Mouse (Mus musculus) G1E (cell line): Measurements from ENCODE around the gene Fdxacb1. TPM values are rescaled to one million over a fixed set of nuclear protein-coding genes. Genes with fewer than 3 reads are reported as not detected.

Experiments
- ATAC-seq: 2 replicates; pipeline ENCODE4 v1.8.0; 2016; ENCODE audit warnings: mild to moderate bottlenecking; ENCODE audit not compliant: insufficient number of reproducible peaks, poor library complexity, low FRiP score, severe bottlenecking; ENCODE audit errors: extremely low read depth
- DNase-seq: peaks from one replicate; pipeline ENCODE4 v3.0.0; 2012; ENCODE audit warnings: low spot score
- H3K27me3 ChIP-seq: 2 replicates; pipeline ENCODE4 v1.6.1; 2012; ENCODE audit warnings: mild to moderate bottlenecking, low read length, inconsistent platforms; ENCODE audit not compliant: insufficient read depth
- H3K36me3 ChIP-seq: replicated peaks from 2 replicates; pipeline ENCODE3; 2012; ENCODE audit warnings: mild to moderate bottlenecking, inconsistent platforms
- H3K4me1 ChIP-seq: 2 replicates; pipeline ENCODE4 v1.6.1; 2012; ENCODE audit warnings: low read depth, low read length, inconsistent platforms, mixed read lengths; ENCODE audit not compliant: insufficient read depth
- H3K4me3 ChIP-seq: 2 replicates; pipeline ENCODE4 v1.5.1; 2012; ENCODE audit warnings: low read depth, mild to moderate bottlenecking, inconsistent platforms, low read length, moderate library complexity, mixed read lengths
- H3K9me3 ChIP-seq: replicated peaks from 2 replicates; pipeline ENCODE4 v1.6.1; 2012; ENCODE audit warnings: inconsistent platforms
- CTCF ChIP-seq: IDR thresholded peaks from 2 replicates; pipeline ENCODE4 v1.5.1; 2012; ENCODE audit warnings: low read depth, low read length, inconsistent platforms, mixed read lengths
- GATA1 ChIP-seq: IDR thresholded peaks from 2 replicates; pipeline ENCODE4 v1.6.1; 2012; ENCODE audit warnings: borderline replicate concordance, low read length, inconsistent platforms, mixed read lengths
- GATA2 ChIP-seq: IDR thresholded peaks from 2 replicates; pipeline ENCODE4 v1.6.1; 2012; ENCODE audit warnings: low read depth, low read length, inconsistent platforms, borderline replicate concordance
- POLR2AphosphoS5 ChIP-seq: IDR thresholded peaks from 2 replicates; pipeline ENCODE4 v1.6.1; 2012; ENCODE audit warnings: low read depth, low read length, inconsistent platforms; ENCODE audit not compliant: insufficient replicate concordance
- TAL1 ChIP-seq: conservative IDR thresholded peaks from 2 replicates; pipeline ENCODE4 v1.6.1; 2012; ENCODE audit warnings: low read depth, low read length, inconsistent platforms, mixed read lengths
- polyA plus RNA-seq: library from polyadenylated mRNA; stranded (reverse); fragments of >175 nt; gene quantifications from 2 replicates; pipeline ENCODE4 v1.2.3, GENCODE M21; 2012
- total RNA-seq, 2 experiments: library from RNA; stranded (forward) in 1 of 2; stranded (reverse) in 1 of 2; fragments of 200-1000 nt in 1 of 2; fragments of >200 nt in 1 of 2; fragmentation: Nextera tagmentation in 1 of 2; gene quantifications; 2 replicates each; pipeline ENCODE4 v1.2.3; 2014 to 2017

Gene Fdxacb1
- total and polyA plus RNA-seq, 3 experiments: 1.7 to 13.3 (median 9.2) TPM

GRCm38 (mm10) chr9:50761520-50762243 lies 6.4 kb upstream of the Fdxacb1 start:
- no peak overlapping the region for H3K4me3 ChIP-seq
- H3K27me3 ChIP-seq: no peaks in the 10 kb centered on the region; the same call in 1 of the 2 replicates
- TF ChIP-seq TAL1 (no peak), CTCF (no peak), GATA2 (no peak), GATA1 (no peak), POLR2AphosphoS5 (no peak)
- DNase-seq: no peak
- H3K4me1 ChIP-seq: peaks cover 2% of the 10 kb centered on the region; the same call in 1 of the 2 replicates
- no peak for ATAC-seq
- no peaks in the 10 kb centered on the region for H3K9me3 ChIP-seq
- peaks cover 14% of the 10 kb centered on the region for H3K36me3 ChIP-seq

GRCm38 (mm10) chr9:50763331-50763730 lies 4.7 kb upstream of the Fdxacb1 start:
- Histone ChIP-seq H3K4me1 (peaks cover 9% of the 10 kb centered on the region), H3K9me3 (no peaks in the 10 kb centered on the region), H3K36me3 (peaks cover 14% of the 10 kb centered on the region), H3K27me3 (no peaks in the 10 kb centered on the region; the same call in 1 of the 2 replicates), H3K4me3 (no peak overlapping the region)
- DNase-seq (no peak), ATAC-seq (no peak)
- no peak for TF ChIP-seq CTCF
- TF ChIP-seq GATA2: no peak
- TF ChIP-seq TAL1: no peak
- TF ChIP-seq GATA1: no peak
- no peak for TF ChIP-seq POLR2AphosphoS5

DNA sequence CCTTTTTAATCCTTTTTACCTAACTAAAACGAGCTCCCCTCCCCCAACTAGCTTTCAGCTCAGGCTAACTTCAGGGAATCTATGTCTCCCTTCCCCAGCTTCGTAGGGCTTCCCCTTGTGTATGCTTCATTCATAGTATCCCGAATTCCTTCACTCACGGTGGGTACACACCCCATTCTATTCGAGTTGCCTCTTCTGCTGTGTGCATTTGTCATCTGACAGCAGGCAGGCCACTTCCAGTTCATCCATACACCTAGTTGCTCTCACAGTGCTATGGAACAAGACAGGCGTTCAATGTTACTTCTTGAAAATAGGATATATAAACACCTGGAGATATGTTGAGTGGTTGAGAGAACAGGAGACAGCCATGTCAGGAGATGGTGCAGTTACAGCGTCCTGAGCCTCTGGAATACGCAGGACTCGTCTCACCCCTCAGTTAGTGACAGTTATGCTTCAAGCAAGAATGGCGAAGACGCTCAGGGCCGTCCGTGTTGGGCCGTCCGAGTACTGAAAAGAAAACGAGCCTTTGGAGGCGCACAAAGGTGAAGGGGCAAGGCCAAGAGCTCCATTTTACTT lies 417 bp upstream of the Fdxacb1 start:
- Histone ChIP-seq H3K9me3 (no peaks in the 10 kb centered on the region), H3K4me1 (peaks cover 35% of the 10 kb centered on the region), H3K4me3 (peak overlapping the region; percentile 74), H3K27me3 (no peaks in the 10 kb centered on the region), H3K36me3 (peaks cover 42% of the 10 kb centered on the region)
- DNase-seq (no peak), ATAC-seq (no peak)
- no peak for TF ChIP-seq GATA2
- TF ChIP-seq GATA1: no peak
- TF ChIP-seq CTCF: no peak
- TF ChIP-seq TAL1: no peak
- TF ChIP-seq POLR2AphosphoS5: 0 out of 2 replicates have a peak, but pooled peaks have one; percentile 26

GRCm38 (mm10) chr9:50770011-50770410 lies 2.0 kb downstream of the Fdxacb1 start:
- Histone ChIP-seq H3K4me1 (peaks cover 51% of the 10 kb centered on the region), H3K4me3 (no peak overlapping the region), H3K36me3 (peaks cover 32% of the 10 kb centered on the region), H3K27me3 (no peaks in the 10 kb centered on the region), H3K9me3 (no peaks in the 10 kb centered on the region)
- ATAC-seq: no peak
- TF ChIP-seq GATA2 (no peak), CTCF (no peak), TAL1 (no peak), POLR2AphosphoS5 (no peak), GATA1 (no peak)
- no peak for DNase-seq

DNA sequence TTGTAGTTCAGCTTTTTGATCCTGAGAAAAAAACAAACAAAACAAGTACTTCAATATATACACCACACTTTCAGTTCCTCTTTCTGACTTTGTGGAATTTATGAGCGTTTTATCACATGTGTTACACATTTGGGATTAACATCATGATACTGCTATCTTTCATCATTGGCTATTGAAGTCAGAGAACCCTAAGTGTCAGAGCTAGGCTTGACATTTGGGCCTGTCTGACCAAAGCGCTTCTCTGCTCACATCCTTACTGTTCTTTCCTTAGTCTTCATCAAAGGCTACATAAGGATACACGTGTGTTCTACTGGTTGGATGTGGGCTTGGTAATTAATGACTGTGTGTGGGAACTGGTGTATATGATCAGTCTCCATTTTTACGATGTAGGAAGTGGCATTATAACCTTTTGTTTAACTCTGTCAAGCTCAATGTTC lies 6.0 kb downstream of the Fdxacb1 start:
- DNase-seq (peak; percentile 48), ATAC-seq (peak; percentile 41; the same call in 1 of the 2 replicates)
- Histone ChIP-seq H3K36me3 (peaks cover 47% of the 10 kb centered on the region), H3K9me3 (no peaks in the 10 kb centered on the region), H3K27me3 (no peaks in the 10 kb centered on the region), H3K4me3 (peak overlapping the region; percentile 87; the same call in 1 of the 2 replicates), H3K4me1 (peaks cover 51% of the 10 kb centered on the region)
- TF ChIP-seq TAL1 (peak; percentile 27; the same call in 1 of the 2 replicates), POLR2AphosphoS5 (no peak)

GRCm38 (mm10) chr9:50774991-50775612 lies 7.1 kb downstream of the Fdxacb1 start, which contains the start of the genes Alg9 and 1110032A03Rik:
Alg9 (plus strand) TSS chr9:50775019.
1110032A03Rik (minus strand) TSS chr9:50775520.
- no peak for TF ChIP-seq TAL1
- DNase-seq (peak; percentile 59), ATAC-seq (0 out of 2 replicates have a peak, but pooled peaks have one; percentile 6)
- Histone ChIP-seq H3K4me1 (peaks cover 43% of the 10 kb centered on the region), H3K9me3 (no peaks in the 10 kb centered on the region), H3K36me3 (peaks cover 52% of the 10 kb centered on the region), H3K4me3 (peak within 1 kb of the TSS; percentile 87), H3K27me3 (no peaks in the 10 kb centered on the region)
